Mouse (Mus musculus) kidney, postnatal 0 days (tissue): ENCODE measurements at regions not wholly inside any gene's neighbourhood (a gene's known extent, or its start where the extent isn't known, plus 50 kb on each side); places are given as distances from the start of the nearest gene placed in this dataset.

Experiments used
- ATAC-seq: fragments of 200-750 bp; cut with Nextera tagmentation; replicated peaks from 2 replicates; pipeline ENCODE4 v1.8.0; 2017; ENCODE audit warnings: low read depth, moderate number of reproducible peaks, moderate TSS enrichment, moderate library complexity; ENCODE audit not compliant: low FRiP score
- DNase-seq: peaks from one replicate; pipeline ENCODE4 v3.0.0-alpha.2; 2016; ENCODE audit warnings: low spot score
- H3K27ac ChIP-seq: fragments of 300-500 bp; sonication (generic); 2 replicates; pipeline ENCODE4 v1.5.1; 2014; ENCODE audit warnings: mild to moderate bottlenecking
- H3K27me3 ChIP-seq: fragments of 300-500 bp; sonication (generic); 2 replicates; pipeline ENCODE4 v1.6.1; 2014; ENCODE audit warnings: low read length, mixed read lengths; ENCODE audit not compliant: insufficient read depth
- H3K36me3 ChIP-seq: fragments of 300-500 bp; sonication (generic); 2 replicates; pipeline ENCODE4 v1.6.1; 2014; ENCODE audit warnings: low read length, mixed read lengths; ENCODE audit not compliant: insufficient read depth
- H3K4me1 ChIP-seq: fragments of 300-500 bp; sonication (generic); replicated peaks from 2 replicates; pipeline ENCODE4 v1.6.1; 2014; ENCODE audit warnings: antibody characterized with exemption, low read length, mixed read lengths; ENCODE audit not compliant: insufficient read depth
- H3K4me2 ChIP-seq: fragments of 300-500 bp; sonication (generic); 2 replicates; pipeline ENCODE4 v1.6.1; 2014; ENCODE audit warnings: mild to moderate bottlenecking, low read length, moderate library complexity, mixed read lengths
- H3K4me3 ChIP-seq: fragments of 300-500 bp; sonication (generic); replicated peaks from 2 replicates; pipeline ENCODE4 v1.5.1; 2014; ENCODE audit warnings: low read depth, low read length
- H3K9ac ChIP-seq: fragments of 300-500 bp; sonication (generic); 2 replicates; pipeline ENCODE4 v1.6.1; 2014; ENCODE audit warnings: low read depth, low read length
- H3K9me3 ChIP-seq: fragments of 300-500 bp; sonication (generic); replicated peaks from 2 replicates; pipeline ENCODE4 v1.6.1; 2016; ENCODE audit warnings: low read length, inconsistent platforms, mixed read lengths
- CTCF ChIP-seq: IDR thresholded peaks from 2 replicates; pipeline ENCODE4 v1.5.1; 2016; ENCODE audit warnings: antibody characterized with exemption, low read depth, mild to moderate bottlenecking, moderate library complexity
- WGBS: fragments of 180-500 bp; shearing (Covaris S2); extraction: QIAGEN DNeasy Blood & Tissue Kit; methylation state at CpG from one replicate; pipeline ENCODE4 v1.1.7; 2014; 5-methylcytosine and 5-hydroxymethylcytosine counted together

DNA sequence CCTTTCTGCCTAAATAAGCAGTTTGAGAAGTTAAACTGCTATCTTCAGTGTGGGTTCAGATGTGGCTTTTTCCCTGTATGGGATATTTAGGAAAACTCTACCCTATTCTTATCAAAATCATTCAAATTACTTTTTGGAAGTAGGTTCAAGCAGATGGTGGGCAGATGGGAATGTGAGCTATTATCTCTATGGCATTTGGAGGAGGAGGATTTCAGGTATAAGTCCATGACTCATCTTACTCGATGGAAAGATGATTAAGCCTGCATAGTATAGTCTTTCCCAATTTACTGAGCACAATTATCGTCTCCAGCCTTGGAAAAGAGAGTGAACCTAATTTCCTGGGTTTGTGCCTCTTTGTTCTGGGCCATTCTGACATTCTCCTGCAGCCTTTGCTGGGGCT is 1413.2 kb downstream of the D3Ertd751e start:
- Histone ChIP-seq H3K4me3 (no peak overlapping the region), H3K9me3 (no peaks in the 10 kb centered on the region), H3K4me1 (no peaks in the 10 kb centered on the region), H3K4me2 (no peak overlapping the region), H3K9ac (no peak overlapping the region), H3K27me3 (no peaks in the 10 kb centered on the region), H3K27ac (no peak overlapping the region), H3K36me3 (no peaks in the 10 kb centered on the region)
- TF ChIP-seq CTCF: no peak
- ATAC-seq (no peak), DNase-seq (no peak)
- 50% methylated on average over 2 of the region's 2 CpGs for WGBS

DNA sequence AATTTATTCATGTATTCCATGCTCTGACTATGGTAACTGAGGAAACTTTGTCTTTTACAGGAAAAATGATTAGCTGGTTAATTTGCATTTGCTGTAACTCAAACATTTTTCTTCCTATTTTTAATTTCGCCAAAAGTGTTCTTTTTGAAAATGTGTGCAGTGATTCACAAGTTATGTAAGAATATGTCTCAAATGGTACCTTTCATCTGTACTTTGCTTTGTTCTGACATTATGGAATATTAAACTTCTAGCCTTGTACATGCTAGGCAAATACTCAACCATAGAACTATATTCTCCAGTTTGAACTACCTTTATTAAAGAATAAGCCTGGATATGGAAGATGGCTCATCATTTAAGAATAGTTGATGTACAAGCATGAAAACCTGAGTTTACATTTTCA is 1418.1 kb downstream of the D3Ertd751e start:
- H3K36me3 ChIP-seq: no peaks in the 10 kb centered on the region
- 83% methylated on average over 1 of the region's 1 CpGs for WGBS
- H3K4me1 ChIP-seq: no peaks in the 10 kb centered on the region
- TF ChIP-seq CTCF: no peak
- no peaks in the 10 kb centered on the region for H3K9me3 ChIP-seq
- DNase-seq (no peak), ATAC-seq (no peak)
- H3K27me3 ChIP-seq: no peaks in the 10 kb centered on the region
- no peak overlapping the region for H3K9ac ChIP-seq
- no peak overlapping the region for H3K27ac ChIP-seq
- H3K4me3 ChIP-seq: no peak overlapping the region
- H3K4me2 ChIP-seq: no peak overlapping the region

DNA sequence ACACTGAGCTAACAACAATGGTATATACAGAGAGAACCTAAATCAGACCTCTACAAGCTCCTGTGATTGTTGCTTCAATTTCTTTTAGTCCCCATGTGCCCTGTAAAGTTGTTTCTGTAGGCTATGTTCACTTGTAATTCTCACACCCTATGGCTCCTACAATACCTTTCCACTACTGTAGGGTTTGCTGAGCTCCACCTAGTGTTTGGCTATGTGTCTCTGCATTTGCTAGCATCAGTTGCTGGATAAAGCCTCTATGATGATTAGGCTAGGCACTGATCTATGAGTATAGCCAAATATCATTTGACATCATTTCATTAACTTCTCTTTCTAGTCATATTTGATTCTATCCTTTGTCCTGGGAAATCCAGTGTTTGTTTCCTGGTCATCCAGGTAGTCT is 1440.4 kb downstream of the D3Ertd751e start:
- no peaks in the 10 kb centered on the region for H3K4me1 ChIP-seq
- no peak; the same call in 1 of the 2 replicates for TF ChIP-seq CTCF

DNA sequence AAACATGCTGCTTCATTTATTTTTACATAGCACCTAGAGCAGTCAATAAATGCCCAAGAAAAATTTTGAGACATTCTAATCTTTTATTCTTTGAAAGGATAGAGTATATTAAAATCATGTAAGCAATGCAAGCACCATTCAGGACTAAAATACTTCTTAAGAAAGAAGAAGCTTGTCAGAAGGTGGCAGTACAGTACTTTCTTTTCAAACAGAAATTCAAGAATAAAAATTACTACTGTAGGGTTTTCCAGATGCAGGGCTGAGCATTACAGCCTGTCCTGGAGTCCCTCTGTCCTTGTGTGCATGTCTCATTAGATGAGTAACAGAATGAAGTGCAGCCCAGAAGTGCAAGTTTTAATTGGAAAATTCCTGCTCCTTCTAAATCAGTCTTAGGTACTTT is 1457.5 kb downstream of the D3Ertd751e start:
- no peaks in the 10 kb centered on the region for H3K36me3 ChIP-seq
- H3K4me3 ChIP-seq: no peak overlapping the region
- H3K4me2 ChIP-seq: no peak overlapping the region
- ATAC-seq (no peak), DNase-seq (peak; percentile 30)
- TF ChIP-seq CTCF: no peak; the same call in 1 of the 2 replicates
- H3K27ac ChIP-seq: no peak overlapping the region
- no peak overlapping the region for H3K9ac ChIP-seq
- H3K4me1 ChIP-seq: no peaks in the 10 kb centered on the region
- H3K27me3 ChIP-seq: no peaks in the 10 kb centered on the region
- no peaks in the 10 kb centered on the region for H3K9me3 ChIP-seq

More for the DNA sequence above, 1440.4 kb downstream of the D3Ertd751e start:
- DNase-seq (no peak), ATAC-seq (no peak)
- Histone ChIP-seq H3K27me3 (no peaks in the 10 kb centered on the region), H3K36me3 (no peaks in the 10 kb centered on the region), H3K4me2 (no peak overlapping the region), H3K9me3 (no peaks in the 10 kb centered on the region), H3K27ac (no peak overlapping the region), H3K9ac (no peak overlapping the region), H3K4me3 (no peak overlapping the region)

DNA sequence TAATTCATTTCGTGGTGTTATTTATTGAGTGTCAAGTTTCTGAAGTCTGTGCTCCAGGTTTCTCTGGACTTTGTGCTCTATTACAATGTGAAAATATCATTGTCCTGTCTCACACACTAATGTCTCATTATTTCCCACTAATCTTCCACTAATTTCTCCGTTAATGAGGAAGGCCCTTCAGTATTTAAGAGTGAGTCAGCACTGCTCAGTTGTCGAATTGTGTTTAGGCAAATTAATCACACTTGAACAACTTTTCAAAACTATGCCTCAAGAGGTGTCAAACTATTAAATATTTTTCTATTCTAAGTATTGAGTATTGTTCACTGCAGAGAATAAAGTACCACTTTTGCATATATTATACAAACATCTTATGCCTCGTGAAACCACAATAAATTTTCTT is 1467.2 kb downstream of the D3Ertd751e start:
- H3K4me1 ChIP-seq: no peaks in the 10 kb centered on the region
- 74% methylated on average over 4 of the region's 4 CpGs for WGBS
- H3K4me2 ChIP-seq: no peak overlapping the region
- ATAC-seq: no peak
- no peak for DNase-seq
- TF ChIP-seq CTCF: no peak
- no peaks in the 10 kb centered on the region for H3K9me3 ChIP-seq
- H3K36me3 ChIP-seq: no peaks in the 10 kb centered on the region
- no peak overlapping the region for H3K27ac ChIP-seq
- no peak overlapping the region for H3K4me3 ChIP-seq
- H3K27me3 ChIP-seq: no peaks in the 10 kb centered on the region
- no peak overlapping the region for H3K9ac ChIP-seq

DNA sequence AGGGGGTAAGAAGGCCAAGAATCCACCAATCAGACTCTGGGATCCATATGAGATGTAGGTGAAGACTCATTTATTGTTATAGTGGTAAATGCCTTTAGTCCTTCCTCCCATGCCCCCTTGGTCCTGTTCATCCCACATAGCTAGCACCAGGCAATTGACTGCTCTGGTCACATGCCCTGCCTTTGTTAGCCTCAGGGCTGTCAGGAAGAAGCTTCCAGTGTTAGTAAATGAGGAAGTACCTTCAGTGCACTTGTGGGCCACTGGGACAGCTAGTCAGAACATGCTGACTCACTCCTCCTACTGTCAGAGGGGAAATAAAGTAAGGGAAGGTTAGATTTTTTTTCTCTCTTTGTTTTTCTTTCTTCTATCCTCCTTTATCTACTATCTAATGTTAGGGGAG is 1476.3 kb downstream of the D3Ertd751e start:
- no peaks in the 10 kb centered on the region for H3K4me1 ChIP-seq
- no peak overlapping the region for H3K9ac ChIP-seq
- H3K36me3 ChIP-seq: no peaks in the 10 kb centered on the region
- H3K27me3 ChIP-seq: no peaks in the 10 kb centered on the region
- no peak overlapping the region for H3K4me2 ChIP-seq
- H3K27ac ChIP-seq: no peak overlapping the region
- no peak for TF ChIP-seq CTCF
- no peak for DNase-seq
- no peaks in the 10 kb centered on the region for H3K9me3 ChIP-seq
- no peak for ATAC-seq
- no peak overlapping the region for H3K4me3 ChIP-seq

DNA sequence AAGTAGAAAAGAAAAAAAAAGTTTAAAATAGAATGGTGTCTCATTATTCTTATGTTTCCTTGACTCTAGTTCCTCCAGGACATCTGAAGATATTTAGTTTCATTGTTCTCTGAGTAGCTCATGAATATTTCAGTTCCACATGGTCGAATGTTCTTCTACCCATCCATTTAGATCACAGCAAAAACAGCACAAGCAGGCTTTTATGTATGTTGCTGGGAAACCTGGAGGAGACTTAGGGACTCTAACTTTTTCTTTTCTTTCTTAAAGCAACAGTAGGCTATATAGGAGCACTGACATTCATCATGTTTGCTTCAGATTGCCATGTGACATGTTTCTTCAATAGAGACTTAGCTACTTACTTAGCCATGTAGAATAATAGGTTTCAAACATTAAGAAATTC is 1504.2 kb downstream of the D3Ertd751e start:
- Histone ChIP-seq H3K9ac (no peak overlapping the region), H3K27me3 (no peaks in the 10 kb centered on the region), H3K9me3 (no peaks in the 10 kb centered on the region), H3K4me3 (no peak overlapping the region), H3K27ac (no peak overlapping the region), H3K4me2 (no peak overlapping the region), H3K36me3 (no peaks in the 10 kb centered on the region), H3K4me1 (no peaks in the 10 kb centered on the region)
- TF ChIP-seq CTCF: no peak
- ATAC-seq (no peak), DNase-seq (no peak)
- WGBS: 56% methylated on average over 1 of the region's 1 CpGs
